Mouse (Mus musculus) MEL (cell line): Measurements from ENCODE around the gene Pnp.

Source experiments
- CTCF ChIP-seq, 3 experiments: IDR thresholded peaks in 2 of 3; conservative IDR thresholded peaks in 1 of 3; 2 replicates each; pipeline ENCODE4 v1.5.1; 2011 to 2012; ENCODE audit warnings: low read length in 3 of 3, low read depth in 2 of 3, mild to moderate bottlenecking in 2 of 3, improper control_type of control experiment in 1 of 3, inconsistent platforms in 1 of 3, mixed read lengths in 1 of 3, moderate library complexity in 1 of 3; ENCODE audit not compliant: control insufficient read depth in 1 of 3, insufficient read depth in 1 of 3, poor library complexity in 1 of 3, severe bottlenecking in 1 of 3
- E2F4 ChIP-seq: IDR thresholded peaks from 2 replicates; pipeline ENCODE4 v1.6.1; 2011; ENCODE audit warnings: low read depth, low read length, improper control_type of control experiment, borderline replicate concordance
- ELF1 ChIP-seq: IDR thresholded peaks from 2 replicates; pipeline ENCODE4 v1.6.1; 2014; ENCODE audit warnings: low read depth, mild to moderate bottlenecking, inconsistent platforms, low read length, improper control_type of control experiment, moderate library complexity
- MAFK ChIP-seq: IDR thresholded peaks from 2 replicates; pipeline ENCODE4 v1.6.1; 2011; ENCODE audit warnings: low read depth, mild to moderate bottlenecking, low read length, improper control_type of control experiment, borderline replicate concordance
- SIN3A ChIP-seq: IDR thresholded peaks from 2 replicates; pipeline ENCODE4 v1.6.1; 2012; ENCODE audit warnings: low read length, improper control_type of control experiment, inconsistent platforms
- TAL1 ChIP-seq: IDR thresholded peaks from 2 replicates; pipeline ENCODE4 v1.6.1; 2012; ENCODE audit warnings: mild to moderate bottlenecking, inconsistent platforms, low read length, moderate library complexity, mixed read lengths
- ZC3H11A ChIP-seq: IDR thresholded peaks from 2 replicates; pipeline ENCODE4 v1.6.1; 2012; ENCODE audit warnings: low read depth, mild to moderate bottlenecking, inconsistent platforms, low read length, improper control_type of control experiment
- ZNF384 ChIP-seq: IDR thresholded peaks from 2 replicates; pipeline ENCODE4 v1.6.1; 2012; ENCODE audit warnings: low read depth, mild to moderate bottlenecking, inconsistent platforms, low read length, improper control_type of control experiment

- TF ChIP-seq CTCF (IDR thresholded peaks at IDR 0.05 in 2 of 3, conservative IDR thresholded peaks at IDR 0.05 in 1 of 3; ENCODE audit: control insufficient read depth in 1 of 3, insufficient read depth in 1 of 3, low read depth in 2 of 3, low read length in 3 of 3, poor library complexity in 1 of 3, severe bottlenecking in 1 of 3), result no peak
- TF ChIP-seq TAL1, result no peak
- TF ChIP-seq ELF1, result no peak
- no peak for TF ChIP-seq E2F4
- TF ChIP-seq ZC3H11A, result no peak
- TF ChIP-seq SIN3A, result no peak
- no peak for TF ChIP-seq MAFK
- TF ChIP-seq ZNF384, result no peak
Observed at GRCm38 (mm10) chr14:50895407-50895806, 35.5 kb upstream of the Pnp start.
